Mouse (Mus musculus) midbrain, embryonic 12.5 days (tissue): ENCODE measurements around the gene Fabp2. TPM values are rescaled to one million over a fixed set of nuclear protein-coding genes. Genes with fewer than 3 reads are reported as not detected.
A peak's percentile ranks its signal among the peaks of the same experiment; 100 is the strongest.

ENCODE experiments used
- ATAC-seq: fragments of 200-750 bp; cut with Nextera tagmentation; 2 replicates; pipeline ENCODE4 v1.8.0; 2017; ENCODE audit warnings: low read depth, moderate TSS enrichment, moderate library complexity; ENCODE audit not compliant: low FRiP score
- H3K27ac ChIP-seq: fragments of 300-500 bp; sonication (generic); replicated peaks from 2 replicates; pipeline ENCODE4 v1.5.1; 2016; ENCODE audit warnings: mild to moderate bottlenecking
- H3K27me3 ChIP-seq: fragments of 300-500 bp; sonication (generic); 2 replicates; pipeline ENCODE4 v1.6.1; 2016; ENCODE audit warnings: mild to moderate bottlenecking
- H3K36me3 ChIP-seq: fragments of 300-500 bp; sonication (generic); 2 replicates; pipeline ENCODE4 v1.6.1; 2016
- H3K4me1 ChIP-seq: fragments of 300-500 bp; sonication (generic); 2 replicates; pipeline ENCODE4 v1.6.1; 2016
- H3K4me2 ChIP-seq: fragments of 300-500 bp; sonication (generic); replicated peaks from 2 replicates; pipeline ENCODE4 v1.6.1; 2016; ENCODE audit warnings: mild to moderate bottlenecking, moderate library complexity
- H3K4me3 ChIP-seq: fragments of 300-500 bp; sonication (generic); 2 replicates; pipeline ENCODE4 v1.5.1; 2016; ENCODE audit warnings: mild to moderate bottlenecking
- H3K9ac ChIP-seq: fragments of 300-500 bp; sonication (generic); replicated peaks from 2 replicates; pipeline ENCODE4 v1.6.1; 2016; ENCODE audit warnings: mild to moderate bottlenecking, moderate library complexity
- H3K9me3 ChIP-seq: fragments of 300-500 bp; sonication (generic); 2 replicates; pipeline ENCODE4 v1.6.1; 2016; ENCODE audit warnings: mild to moderate bottlenecking
- WGBS: fragments of 180-500 bp; shearing (Covaris S2); methylation state at CpG from one replicate; pipeline ENCODE4 v1.1.7; 2016; 5-methylcytosine and 5-hydroxymethylcytosine counted together
- polyA plus RNA-seq: library from polyadenylated mRNA; unstranded; fragments of >200 nt; fragmentation: Nextera tagmentation; extraction: Ambion mirVana; gene quantifications from 2 replicates; pipeline ENCODE4 v1.2.1, GENCODE M21; 2016

The Fabp2 gene
- not detected in 2 replicates for polyA plus RNA-seq

- H3K4me3 ChIP-seq = no peak within 1 kb of the TSS
- no peaks in the 10 kb centered on the region for H3K4me1 ChIP-seq
- no peak within 1 kb of the TSS for H3K4me2 ChIP-seq
- H3K36me3 ChIP-seq = no peaks in the 10 kb centered on the region
- no peaks in the 10 kb centered on the region for H3K9me3 ChIP-seq
- no peak for ATAC-seq
- no peak within 1 kb of the TSS for H3K9ac ChIP-seq
- H3K27ac ChIP-seq = no peak within 1 kb of the TSS
- WGBS = 93% methylated on average over 3 of the region's 3 CpGs
- H3K27me3 ChIP-seq = no peaks in the 10 kb centered on the region
These were observed at the start of gene Fabp2 for GRCm38 (mm10) chr3:122894772-122895171. Gene Fabp2, plus strand, starts transcription at chr3:122895072.

- WGBS = 90% methylated on average over 5 of the region's 5 CpGs
- H3K9ac ChIP-seq = no peak overlapping the region
- H3K4me3 ChIP-seq = no peak overlapping the region
- no peak overlapping the region for H3K27ac ChIP-seq
- 0 out of 2 replicates have a peak, but pooled peaks cover 6% of the 10 kb centered on the region for H3K9me3 ChIP-seq
- no peaks in the 10 kb centered on the region for H3K4me1 ChIP-seq
- H3K36me3 ChIP-seq = peaks cover 11% of the 10 kb centered on the region
- no peak overlapping the region for H3K4me2 ChIP-seq
- no peaks in the 10 kb centered on the region for H3K27me3 ChIP-seq
- ATAC-seq = no peak
These were observed 46.4 kb upstream of the Fabp2 start for GRCm38 (mm10) chr3:122848410-122849034.

- Histone ChIP-seq H3K4me1 (no peaks in the 10 kb centered on the region), H3K27me3 (no peaks in the 10 kb centered on the region), H3K4me3 (no peak overlapping the region), H3K36me3 (0 out of 2 replicates have a peak, but pooled peaks cover 6% of the 10 kb centered on the region), H3K9me3 (no peaks in the 10 kb centered on the region), H3K9ac (no peak overlapping the region), H3K27ac (no peak overlapping the region), H3K4me2 (no peak overlapping the region)
- 41% methylated on average over 11 of the region's 11 CpGs for WGBS
- ATAC-seq = 0 out of 2 replicates have a peak, but pooled peaks have one; percentile 56
These were observed 39.7 kb upstream of the Fabp2 start for GRCm38 (mm10) chr3:122855149-122855548.

- H3K36me3 ChIP-seq = 0 out of 2 replicates have a peak, but pooled peaks cover 5% of the 10 kb centered on the region
- H3K9me3 ChIP-seq = no peaks in the 10 kb centered on the region
- no peak overlapping the region for H3K9ac ChIP-seq
- no peak overlapping the region for H3K27ac ChIP-seq
- WGBS = 80% methylated on average over 2 of the region's 2 CpGs
- H3K4me3 ChIP-seq = no peak overlapping the region
- H3K4me2 ChIP-seq = no peak overlapping the region
- ATAC-seq = no peak
- no peaks in the 10 kb centered on the region for H3K4me1 ChIP-seq
- no peaks in the 10 kb centered on the region for H3K27me3 ChIP-seq
These were observed 35.0 kb upstream of the Fabp2 start for GRCm38 (mm10) chr3:122859829-122860228.

- 90% methylated on average over 12 of the region's 12 CpGs for WGBS
These were observed 34.0 kb upstream of the Fabp2 start for GRCm38 (mm10) chr3:122860573-122861498.

GRCm38 (mm10) chr3:122865092-122865491 lies 29.8 kb upstream of the Fabp2 start:
- Histone ChIP-seq H3K36me3 (no peaks in the 10 kb centered on the region), H3K9me3 (no peaks in the 10 kb centered on the region), H3K4me3 (no peak overlapping the region), H3K4me2 (no peak overlapping the region), H3K9ac (no peak overlapping the region), H3K27ac (no peak overlapping the region), H3K4me1 (no peaks in the 10 kb centered on the region), H3K27me3 (no peaks in the 10 kb centered on the region)
- WGBS = 89% methylated on average over 4 of the region's 4 CpGs
- ATAC-seq = no peak

More at GRCm38 (mm10) chr3:122860573-122861498, 34.0 kb upstream of the Fabp2 start:
- no peak overlapping the region for H3K4me3 ChIP-seq
- H3K4me1 ChIP-seq = no peaks in the 10 kb centered on the region
- H3K9me3 ChIP-seq = no peaks in the 10 kb centered on the region
- H3K27ac ChIP-seq = no peak overlapping the region
- no peak for ATAC-seq
- H3K4me2 ChIP-seq = no peak overlapping the region
- no peak overlapping the region for H3K9ac ChIP-seq
- H3K36me3 ChIP-seq = no peaks in the 10 kb centered on the region
- no peaks in the 10 kb centered on the region for H3K27me3 ChIP-seq

GRCm38 (mm10) chr3:122868270-122868669 lies 26.6 kb upstream of the Fabp2 start:
- Histone ChIP-seq H3K36me3 (no peaks in the 10 kb centered on the region), H3K9ac (no peak overlapping the region), H3K27ac (no peak overlapping the region), H3K4me3 (no peak overlapping the region), H3K4me1 (no peaks in the 10 kb centered on the region), H3K27me3 (no peaks in the 10 kb centered on the region), H3K9me3 (no peaks in the 10 kb centered on the region), H3K4me2 (no peak overlapping the region)
- ATAC-seq = no peak
- WGBS = 84% methylated on average over 1 of the region's 1 CpGs

GRCm38 (mm10) chr3:122871596-122871995 lies 23.3 kb upstream of the Fabp2 start:
- Histone ChIP-seq H3K36me3 (no peaks in the 10 kb centered on the region), H3K4me3 (no peak overlapping the region), H3K4me1 (no peaks in the 10 kb centered on the region), H3K27ac (no peak overlapping the region), H3K9ac (no peak overlapping the region), H3K4me2 (no peak overlapping the region), H3K9me3 (no peaks in the 10 kb centered on the region), H3K27me3 (no peaks in the 10 kb centered on the region)
- 78% methylated on average over 1 of the region's 1 CpGs for WGBS
- no peak for ATAC-seq

GRCm38 (mm10) chr3:122876870-122877269 lies 18.0 kb upstream of the Fabp2 start:
- Histone ChIP-seq H3K9me3 (no peaks in the 10 kb centered on the region), H3K4me3 (no peak overlapping the region), H3K9ac (no peak overlapping the region), H3K27ac (no peak overlapping the region), H3K27me3 (no peaks in the 10 kb centered on the region), H3K4me2 (no peak overlapping the region), H3K4me1 (no peaks in the 10 kb centered on the region), H3K36me3 (no peaks in the 10 kb centered on the region)
- ATAC-seq = no peak
- WGBS = 83% methylated on average over 2 of the region's 2 CpGs

- H3K4me2 ChIP-seq = no peak overlapping the region
- H3K4me3 ChIP-seq = no peak overlapping the region
- H3K9ac ChIP-seq = no peak overlapping the region
- WGBS = 96% methylated on average over 3 of the region's 3 CpGs
- H3K9me3 ChIP-seq = no peaks in the 10 kb centered on the region
- H3K27me3 ChIP-seq = no peaks in the 10 kb centered on the region
- H3K4me1 ChIP-seq = no peaks in the 10 kb centered on the region
- no peaks in the 10 kb centered on the region for H3K36me3 ChIP-seq
- ATAC-seq = no peak
- H3K27ac ChIP-seq = no peak overlapping the region
These were observed 17.3 kb upstream of the Fabp2 start for GRCm38 (mm10) chr3:122877543-122877942.

- no peak overlapping the region for H3K4me2 ChIP-seq
- no peaks in the 10 kb centered on the region for H3K4me1 ChIP-seq
- no peak overlapping the region for H3K9ac ChIP-seq
- 92% methylated on average over 8 of the region's 8 CpGs for WGBS
- no peaks in the 10 kb centered on the region for H3K27me3 ChIP-seq
- ATAC-seq = no peak
- H3K36me3 ChIP-seq = no peaks in the 10 kb centered on the region
- H3K27ac ChIP-seq = no peak overlapping the region
- no peaks in the 10 kb centered on the region for H3K9me3 ChIP-seq
- H3K4me3 ChIP-seq = no peak overlapping the region
These were observed 16.1 kb upstream of the Fabp2 start for GRCm38 (mm10) chr3:122878705-122879315.
